8 mouse cellular contexts compared by ENCODE assay signal in the genomic region with DNA sequence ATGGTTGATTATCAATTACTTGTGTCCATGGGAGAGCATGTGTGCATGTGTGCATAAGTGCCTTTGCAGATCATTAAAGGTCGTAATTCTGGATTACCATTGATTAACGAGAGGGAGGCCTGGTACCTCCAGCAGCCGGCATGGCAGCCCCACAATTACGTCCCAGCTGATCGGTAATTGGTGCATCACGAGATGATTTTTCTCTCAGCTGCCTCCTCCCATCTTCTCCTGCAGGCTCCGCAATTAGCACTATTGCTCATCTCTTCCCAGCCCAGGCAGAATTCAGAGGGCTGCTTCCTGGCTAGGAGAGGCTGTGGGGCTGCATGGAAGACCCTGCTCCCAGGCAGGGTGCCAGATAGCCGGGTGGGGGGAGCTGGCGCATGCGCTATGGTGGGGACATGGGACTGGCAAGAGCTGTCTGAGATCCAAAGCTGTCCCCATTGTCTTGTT. TPM values are rescaled to one million over a fixed set of nuclear protein-coding genes. Genes with fewer than 3 reads are reported as not detected.
DNase-seq lines count a peak whose midpoint lies in the region; ATAC-seq lines count a peak whose summit lies in the region.

No protein-coding gene starts in this region.

- no peaks in the 10 kb centered on the region for H3K9me3 ChIP-seq in kidney, embryonic 15.5 days (replicated peaks)
- no peaks in the 10 kb centered on the region for H3K9me3 ChIP-seq in forebrain, embryonic 12.5 days

- H3K36me3 ChIP-seq in kidney, embryonic 15.5 days = no peaks in the 10 kb centered on the region
- no peaks in the 10 kb centered on the region for H3K36me3 ChIP-seq in forebrain, embryonic 12.5 days (replicated peaks)

- DNase-seq in kidney, adult 8-10 months = no peak
- DNase-seq in left cerebral cortex, postnatal 10 days (ENCODE audit: extremely low spot score in 1 of 2, low spot score in 2 of 2) = peak; percentile 74 to 76
- DNase-seq in right cerebral cortex, adult 18-20 months = peak; percentile 69
- DNase-seq in thymus, adult 18-20 months = no peak
- no peak for DNase-seq in adrenal gland, postnatal 4 days (ENCODE audit: low spot score in 2 of 2)
- DNase-seq in heart, adult 8-10 months (ENCODE audit: low spot score) = no peak

- no peak overlapping the region for H3K4me3 ChIP-seq in kidney, embryonic 15.5 days (replicated peaks)
- no peak overlapping the region for H3K4me3 ChIP-seq in forebrain, embryonic 12.5 days (replicated peaks)

- no peaks in the 10 kb centered on the region for H3K27me3 ChIP-seq in kidney, embryonic 15.5 days
- peaks cover 11% of the 10 kb centered on the region; the same call in 1 of the 2 replicates for H3K27me3 ChIP-seq in forebrain, embryonic 12.5 days

- intact Hi-C loops in left cerebral cortex, postnatal 10 days (cut with DNase I) = no loop called here

- peaks cover 21% of the 10 kb centered on the region for H3K4me1 ChIP-seq in kidney, embryonic 15.5 days
- H3K4me1 ChIP-seq in forebrain, embryonic 12.5 days = peaks cover 51% of the 10 kb centered on the region

- 33% methylated on average over 10 of the region's 10 CpGs for WGBS in kidney, embryonic 15.5 days
- WGBS in forebrain, embryonic 12.5 days = 27% methylated on average over 10 of the region's 10 CpGs

- H3K27ac ChIP-seq in kidney, embryonic 15.5 days = peak overlapping the region; percentile 45; the same call in 1 of the 2 replicates
- H3K27ac ChIP-seq in forebrain, embryonic 12.5 days = peak overlapping the region; percentile 94

- no peak overlapping the region; the same call in 1 of the 2 replicates for H3K4me2 ChIP-seq in kidney, embryonic 15.5 days
- H3K4me2 ChIP-seq in forebrain, embryonic 12.5 days = peak overlapping the region; percentile 34; the same call in 1 of the 2 replicates

- no peak for ATAC-seq in kidney, embryonic 15.5 days (replicated peaks; ENCODE audit: low FRiP score)
- ATAC-seq in forebrain, embryonic 12.5 days (ENCODE audit: low FRiP score) = peak; percentile 86

- H3K9ac ChIP-seq in kidney, embryonic 15.5 days = no peak overlapping the region
- H3K9ac ChIP-seq in forebrain, embryonic 12.5 days = 0 out of 2 replicates have a peak overlapping the region, but pooled peaks have one; percentile 25

RNA-seq across cellular contexts. Expression of a gene that starts 26.9 kb away (rescaled TPM):
- polyA plus RNA-seq in kidney, embryonic 15.5 days (2015; fragmentation: Nextera tagmentation; extraction: Ambion mirVana) = 40.7 and 43.9 TPM in 2 replicates
- 74.8 and 81.9 TPM in 2 replicates for polyA plus RNA-seq in forebrain, embryonic 12.5 days (2016; fragmentation: Nextera tagmentation; extraction: Ambion mirVana)
- 10 to 100 TPM; 86.4 to 89.5 TPM for total RNA-seq in left cerebral cortex, postnatal 10 days (2021)
- 10 to 100 TPM; 78.0 to 81.7 TPM for total RNA-seq in adrenal gland, postnatal 4 days (2021)
- total RNA-seq in heart, adult 8-10 months (2022) = 10 to 100 TPM; 26.2 to 30.4 (median 27.8) TPM

RNA-seq across cellular contexts. Expression of a gene that starts 35.3 kb away (rescaled TPM):
- 20.9 and 22.7 TPM in 2 replicates for polyA plus RNA-seq in kidney, embryonic 15.5 days (2015; fragmentation: Nextera tagmentation; extraction: Ambion mirVana)
- polyA plus RNA-seq in forebrain, embryonic 12.5 days (2016; fragmentation: Nextera tagmentation; extraction: Ambion mirVana) = 49.5 and 51.4 TPM in 2 replicates
- 10 to 100 TPM; 59.9 to 61.9 TPM for total RNA-seq in left cerebral cortex, postnatal 10 days (2021)
- 10 to 100 TPM; 21.7 to 23.5 TPM for total RNA-seq in adrenal gland, postnatal 4 days (2021)
- 10 to 100 TPM; 42.4 to 53.8 (median 48.3) TPM for total RNA-seq in heart, adult 8-10 months (2022)

Comparison
In these comparisons a context has a peak if more than half of its experiments do, and no peak if none do; other contexts are left out.
1. DNase-seq: peak in left cerebral cortex, postnatal 10 days (2 of 2) and right cerebral cortex, adult 18-20 months (single experiment); none in kidney, adult 8-10 months (0 of 2), thymus, adult 18-20 months (0 of 2), adrenal gland, postnatal 4 days (0 of 2) and heart, adult 8-10 months (single experiment).